Mouse (Mus musculus) lung, embryonic 15.5 days (tissue): ENCODE measurements around the gene Ovol2. TPM values are rescaled to one million over a fixed set of nuclear protein-coding genes. Genes with fewer than 3 reads are reported as not detected.

Experiments
- ATAC-seq: fragments of 200-750 bp; cut with Nextera tagmentation; 2 replicates; pipeline ENCODE4 v1.8.0; 2017; ENCODE audit warnings: moderate number of reproducible peaks, borderline replicate concordance; ENCODE audit not compliant: low FRiP score, low TSS enrichment; ENCODE audit errors: extremely low read depth
- H3K27ac ChIP-seq: fragments of 300-500 bp; sonication (generic); 2 replicates; pipeline ENCODE4 v1.5.1; 2015; ENCODE audit warnings: moderate library complexity, mild to moderate bottlenecking, inconsistent platforms
- H3K27me3 ChIP-seq: fragments of 300-500 bp; sonication (generic); 2 replicates; pipeline ENCODE4 v1.6.1; 2015; ENCODE audit warnings: inconsistent platforms
- H3K36me3 ChIP-seq: fragments of 300-500 bp; sonication (generic); 2 replicates; pipeline ENCODE4 v1.6.1; 2015; ENCODE audit warnings: inconsistent platforms
- H3K4me1 ChIP-seq: fragments of 300-500 bp; sonication (generic); 2 replicates; pipeline ENCODE4 v1.6.1; 2015; ENCODE audit warnings: inconsistent platforms
- H3K4me2 ChIP-seq: fragments of 300-500 bp; sonication (generic); 2 replicates; pipeline ENCODE4 v1.6.1; 2015; ENCODE audit warnings: inconsistent platforms, mild to moderate bottlenecking, moderate library complexity
- H3K4me3 ChIP-seq: fragments of 300-500 bp; sonication (generic); 2 replicates; pipeline ENCODE4 v1.5.1; 2015; ENCODE audit warnings: mild to moderate bottlenecking, inconsistent platforms
- H3K9ac ChIP-seq: fragments of 300-500 bp; sonication (generic); 2 replicates; pipeline ENCODE4 v1.6.1; 2015; ENCODE audit warnings: inconsistent platforms
- H3K9me3 ChIP-seq: fragments of 300-500 bp; sonication (generic); 2 replicates; pipeline ENCODE4 v1.6.1; 2016; ENCODE audit warnings: inconsistent platforms
- WGBS: fragments of 180-500 bp; shearing (Covaris S2); methylation state at CpG from one replicate; pipeline ENCODE4 v1.1.7; 2015; 5-methylcytosine and 5-hydroxymethylcytosine counted together
- polyA plus RNA-seq: library from polyadenylated mRNA; unstranded; fragments of >200 nt; fragmentation: Nextera tagmentation; extraction: Ambion mirVana; gene quantifications from 2 replicates; pipeline ENCODE4 v1.2.1, GENCODE M21; 2015

The Ovol2 gene
- polyA plus RNA-seq, 1 experiment from 2014 or later: 4.8 TPM

GRCm38 (mm10) chr2:144265120-144265488 lies 66.8 kb downstream of the Ovol2 start:
- peaks cover 41% of the 10 kb centered on the region for H3K4me1 ChIP-seq
- WGBS: 67% methylated on average over 3 of the region's 3 CpGs
- no peak overlapping the region for H3K9ac ChIP-seq
- no peak overlapping the region for H3K27ac ChIP-seq
- H3K27me3 ChIP-seq: no peaks in the 10 kb centered on the region
- no peak overlapping the region for H3K4me3 ChIP-seq
- H3K9me3 ChIP-seq: no peaks in the 10 kb centered on the region
- no peak for ATAC-seq
- peaks cover 19% of the 10 kb centered on the region for H3K36me3 ChIP-seq
- no peak overlapping the region for H3K4me2 ChIP-seq

DNA sequence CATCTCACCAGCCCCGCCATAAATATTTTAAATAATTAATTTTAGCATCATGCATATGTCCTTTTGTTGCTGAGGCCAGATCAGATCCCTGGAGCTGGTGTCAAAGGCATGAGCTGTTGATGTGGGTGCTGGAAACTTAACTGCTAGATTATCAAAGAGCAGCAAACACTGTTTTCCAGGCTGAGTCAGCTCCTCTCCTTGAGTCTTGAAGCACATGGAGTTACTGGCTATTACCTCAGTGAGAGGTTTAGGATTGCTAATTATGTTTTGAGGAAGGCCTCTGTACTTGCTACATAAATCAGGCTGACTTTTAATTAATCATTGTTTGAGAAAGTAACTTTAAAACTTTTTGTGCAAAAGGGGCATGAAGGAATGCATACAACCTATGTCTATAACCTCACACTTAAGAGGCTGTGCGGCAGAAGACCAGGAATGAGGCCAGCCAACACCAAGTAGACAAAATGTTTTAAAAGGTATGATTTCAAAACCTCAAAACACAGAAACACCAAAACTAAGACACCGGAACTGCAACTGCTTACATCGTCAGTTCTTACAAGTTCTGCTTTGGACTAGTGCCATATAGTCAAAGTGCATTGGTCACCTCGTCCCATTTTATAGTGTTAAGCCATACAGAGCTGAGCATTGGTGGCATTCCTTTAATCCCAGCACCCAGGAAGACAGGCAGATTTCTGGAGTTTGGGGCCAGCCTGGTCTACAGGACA lies 67.4 kb downstream of the Ovol2 start:
- 55% methylated on average over 5 of the region's 5 CpGs for WGBS
- Histone ChIP-seq H3K36me3 (peaks cover 22% of the 10 kb centered on the region), H3K4me1 (peaks cover 41% of the 10 kb centered on the region), H3K4me3 (no peak overlapping the region), H3K4me2 (no peak overlapping the region), H3K9ac (no peak overlapping the region), H3K9me3 (no peaks in the 10 kb centered on the region), H3K27me3 (no peaks in the 10 kb centered on the region), H3K27ac (no peak overlapping the region)
- ATAC-seq: no peak

- Histone ChIP-seq H3K9ac (no peak overlapping the region), H3K4me1 (peaks cover 33% of the 10 kb centered on the region)
- 81% methylated on average over 2 of the region's 2 CpGs for WGBS
Observed at GRCm38 (mm10) chr2:144262837-144263236, 69.1 kb downstream of the Ovol2 start.

More at GRCm38 (mm10) chr2:144262837-144263236, 69.1 kb downstream of the Ovol2 start:
- Histone ChIP-seq H3K4me3 (no peak overlapping the region), H3K36me3 (peaks cover 39% of the 10 kb centered on the region), H3K9me3 (no peaks in the 10 kb centered on the region), H3K27me3 (no peaks in the 10 kb centered on the region), H3K4me2 (no peak overlapping the region), H3K27ac (no peak overlapping the region)
- ATAC-seq: no peak

Other genes starting within 250 kb of the Ovol2 start
- gene Mgme1, start 61.5 kb downstream of the Ovol2 start, polyA plus RNA-seq: 24.2 and 25.9 TPM in 2 replicates
- 108 and 116 TPM in 2 replicates for gene Snx5, start 61.2 kb downstream of the Ovol2 start, polyA plus RNA-seq
- 38.9 and 43.4 TPM in 2 replicates for gene Kat14, start 36.8 kb upstream of the Ovol2 start, polyA plus RNA-seq
- 3.3 TPM in 1 of 2 replicates, not detected in the other for gene Pet117, start 36.9 kb upstream of the Ovol2 start, polyA plus RNA-seq
- gene Dzank1, start 195.3 kb upstream of the Ovol2 start, polyA plus RNA-seq: 0.82 and 1.4 TPM in 2 replicates
- gene Polr3f, start 195.6 kb upstream of the Ovol2 start, polyA plus RNA-seq: 24.6 and 26.3 TPM in 2 replicates
- 59.9 and 63.8 TPM in 2 replicates for gene Rbbp9, start 218.7 kb upstream of the Ovol2 start, polyA plus RNA-seq
- 88.8 and 91.3 TPM in 2 replicates for gene Sec23b, start 224.1 kb upstream of the Ovol2 start, polyA plus RNA-seq